Mouse (Mus musculus) cerebellum, adult 11 months (tissue): Measurements from ENCODE around the gene Ifitm2.
"Not testable (repeated sequence)": the region's sequence is repeated elsewhere in the genome, so short reads cannot be mapped to it uniquely, and the experiment has no call there.

Experiments
- DNase-seq: peaks from one replicate; pipeline ENCODE4 v3.0.0; 2022

Ifitm2 gene

DNA sequence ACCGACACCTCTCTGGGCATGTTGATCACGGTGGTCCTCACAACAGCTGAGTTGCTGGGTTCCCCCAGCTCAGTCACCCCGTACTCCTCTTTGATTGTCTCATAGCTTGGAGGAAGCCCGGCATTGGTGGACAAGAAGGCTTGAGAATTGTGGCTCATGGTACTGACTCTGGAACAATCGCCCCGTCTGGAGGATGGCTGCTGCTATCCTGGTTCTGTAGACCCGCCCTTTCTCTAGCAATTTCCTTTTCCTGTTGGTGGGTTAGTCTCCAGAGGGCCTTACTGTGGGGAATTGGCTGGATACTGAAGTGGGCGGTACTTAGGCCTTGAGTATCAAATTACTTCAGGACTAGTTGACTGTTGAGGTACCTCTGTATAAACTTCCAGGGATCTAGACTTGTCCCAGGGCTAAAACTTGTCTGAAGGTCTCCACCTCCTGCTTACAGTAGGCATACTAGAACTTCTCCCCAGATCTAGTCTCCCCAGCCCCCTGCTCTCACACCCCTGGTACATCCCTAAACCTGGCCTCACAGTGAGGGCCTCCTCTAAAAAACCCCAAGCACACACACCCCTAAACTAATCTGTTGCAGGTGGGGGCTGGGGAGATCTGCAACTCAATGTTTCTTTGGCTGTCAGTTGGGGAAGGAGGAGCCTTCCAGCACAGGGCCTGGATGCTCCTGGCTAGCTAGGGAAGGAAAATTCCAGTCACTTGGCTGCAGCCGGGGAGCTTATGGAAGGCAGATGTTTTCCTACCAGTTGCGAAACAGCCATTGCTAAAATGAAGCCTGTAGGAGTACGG, at the start of gene Ifitm2, which contains the start of gene Gm45717:
Gene Ifitm2, minus strand, starts transcription at position 230 of the 798 bp plus-strand sequence.
Gene Gm45717, minus strand, starts transcription at position 180 of the 798 bp plus-strand sequence.
- DNase-seq = no peak

DNA sequence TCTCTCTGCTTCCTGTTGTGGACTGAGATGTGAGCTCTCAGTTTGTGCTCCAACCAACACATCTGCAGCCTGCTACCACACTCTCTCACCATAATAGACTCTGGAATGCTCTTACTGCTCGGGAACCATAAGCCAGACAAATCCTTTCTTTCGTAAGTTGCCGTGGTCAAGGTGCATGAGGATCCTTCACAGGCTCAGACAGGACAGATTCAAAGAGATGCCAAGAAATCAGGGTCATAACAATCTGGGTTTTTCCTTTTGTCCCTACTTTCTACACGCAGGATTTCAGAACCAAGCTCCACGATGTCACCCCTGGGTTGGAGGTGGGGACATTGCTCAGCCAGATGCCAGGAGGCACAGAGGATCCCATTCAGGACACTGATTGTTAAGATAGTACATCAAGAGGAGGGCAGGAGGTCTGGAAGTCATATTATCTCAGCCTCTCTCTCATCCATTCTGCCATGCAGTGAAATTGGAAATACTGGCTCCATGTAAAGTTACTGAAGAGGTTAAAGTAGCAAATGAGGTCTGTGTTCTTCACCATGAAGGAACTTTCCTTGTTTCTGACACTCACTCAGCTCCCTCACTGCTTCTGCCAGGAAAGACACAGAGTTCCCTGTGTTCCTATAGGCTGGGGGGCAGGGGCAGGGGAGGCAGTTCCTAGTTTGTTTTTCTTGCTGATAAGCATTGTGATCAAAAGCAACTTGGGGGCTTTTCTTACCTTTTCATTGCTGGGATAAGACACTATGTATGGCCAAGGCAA, 47.6 kb upstream of the Ifitm2 start:
- no peak for DNase-seq

DNA sequence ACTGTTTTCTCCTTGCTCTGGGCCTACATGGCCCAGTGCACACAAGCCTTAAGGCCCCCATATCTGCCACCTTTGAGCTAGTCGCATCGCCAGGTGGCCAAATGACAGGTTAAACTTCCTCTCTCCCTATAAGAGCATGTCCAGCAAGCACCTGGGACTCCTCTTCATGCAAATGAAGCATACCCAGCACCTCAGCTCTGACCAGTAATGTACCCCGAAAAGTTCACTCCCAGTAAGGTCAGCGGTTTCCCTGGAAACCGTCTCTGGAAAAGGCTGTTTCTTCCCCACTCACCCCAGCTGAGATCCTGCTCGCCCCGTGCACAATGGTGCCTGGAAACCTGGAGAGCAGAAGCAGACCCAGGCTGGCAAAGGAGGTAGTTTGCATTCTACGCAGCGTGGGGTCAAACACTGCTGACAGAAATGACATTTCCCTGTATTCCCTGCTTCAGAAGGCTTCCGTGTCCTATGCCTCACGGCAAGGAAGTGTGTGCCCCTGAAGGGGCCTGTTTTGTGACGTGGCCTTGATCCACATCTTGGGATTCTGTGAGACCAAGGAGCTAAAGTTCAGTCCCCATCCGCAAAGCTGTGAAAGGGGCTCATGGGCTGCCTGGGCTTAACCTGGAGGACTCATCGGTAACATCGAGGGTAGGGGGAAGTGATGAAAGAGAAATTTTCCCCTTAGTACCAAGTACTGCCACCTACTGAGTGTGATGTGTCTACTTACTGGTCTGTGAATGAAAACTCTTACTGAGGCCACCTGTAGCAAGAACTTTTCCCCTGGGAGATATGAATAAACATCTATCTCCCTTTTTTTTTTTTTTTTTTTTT, 45.3 kb upstream of the Ifitm2 start:
- DNase-seq = no peak

DNA sequence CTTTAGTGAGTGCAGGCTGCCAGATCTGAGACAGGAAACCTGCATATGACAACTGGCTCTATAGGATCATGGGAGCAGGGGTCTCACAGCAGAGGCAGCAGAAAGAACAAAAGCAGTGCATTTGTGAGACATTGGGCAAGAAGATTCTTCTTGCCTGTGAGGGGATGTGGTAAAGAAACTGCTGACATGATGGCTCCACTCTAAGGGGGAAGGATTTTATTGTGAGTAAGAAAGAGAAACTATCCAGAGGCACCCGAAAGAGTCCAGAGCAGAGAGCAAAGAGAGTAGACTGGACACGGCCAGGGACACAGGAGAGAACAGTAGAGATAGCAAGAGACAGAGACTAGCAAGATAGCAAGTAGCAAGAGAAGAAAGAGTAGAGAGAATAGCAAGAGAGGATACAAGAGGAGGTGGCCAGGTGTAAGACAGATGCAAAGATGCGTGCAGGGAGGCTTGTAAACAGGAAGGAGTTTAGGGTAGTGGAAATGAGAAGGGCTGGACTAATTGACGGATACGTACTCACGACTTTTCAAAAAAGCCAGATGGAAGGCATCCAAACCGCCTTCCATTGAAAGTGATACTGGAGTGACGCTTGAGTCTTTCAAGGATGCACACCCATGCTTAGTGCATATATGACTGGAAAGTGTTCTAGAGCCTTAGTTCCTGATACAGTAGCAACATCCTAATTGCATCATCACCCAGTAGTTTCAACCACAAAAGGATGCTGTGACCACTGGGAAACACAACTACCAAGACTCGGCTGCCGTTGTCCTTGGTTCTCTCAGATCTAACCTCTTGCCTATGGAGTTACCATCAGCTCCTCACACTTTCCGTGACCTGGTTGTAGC, 43.3 kb upstream of the Ifitm2 start:
- no peak for DNase-seq

DNA sequence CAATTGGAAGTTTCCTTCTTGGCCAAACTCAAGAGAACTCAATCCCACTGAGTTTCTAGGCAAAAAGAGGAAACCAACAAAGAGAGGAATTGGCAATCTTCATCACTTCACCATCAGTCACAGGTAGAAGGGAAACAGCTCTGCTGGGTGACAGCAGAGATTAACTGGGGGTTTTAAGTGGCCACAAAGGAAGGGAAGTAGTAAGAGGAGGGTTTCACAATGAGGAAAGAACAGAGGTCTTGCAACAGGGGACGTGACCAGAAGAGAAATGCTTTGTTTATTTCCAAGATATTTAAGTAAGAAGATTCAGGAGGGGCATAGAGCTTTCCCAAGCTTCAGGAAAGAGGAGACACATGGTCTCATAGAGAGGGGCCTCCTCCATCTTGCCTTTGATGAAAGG, 42.0 kb upstream of the Ifitm2 start:
- DNase-seq = no peak

DNA sequence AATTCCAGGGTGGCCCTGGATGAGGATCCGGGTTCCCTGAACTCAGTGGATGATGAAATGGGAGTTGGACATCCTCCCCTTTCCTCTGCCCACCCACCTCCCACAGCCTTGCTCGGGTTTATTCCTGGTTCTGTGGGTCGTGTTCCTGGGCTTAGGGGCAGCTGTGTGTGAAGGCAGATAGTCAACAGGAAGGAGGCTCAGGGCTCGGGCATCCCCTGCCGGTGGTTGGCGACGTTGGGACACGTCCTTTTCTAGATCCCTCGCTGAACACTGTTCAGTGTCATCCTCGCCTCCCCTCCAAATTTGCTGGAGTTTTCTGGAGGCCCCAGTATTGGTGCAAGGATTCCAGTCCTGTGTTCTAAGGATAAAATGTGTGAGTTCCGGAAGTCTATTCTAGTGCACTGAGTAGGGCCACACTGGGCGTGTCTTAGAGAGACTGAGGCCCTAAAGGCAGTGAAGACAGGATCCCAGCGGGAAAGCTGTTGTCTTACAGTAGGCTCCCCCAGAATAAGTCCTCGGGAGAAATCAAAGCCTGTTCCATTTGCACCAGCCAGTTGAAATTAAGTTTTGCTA, 35.4 kb upstream of the Ifitm2 start:
- no peak for DNase-seq

DNA sequence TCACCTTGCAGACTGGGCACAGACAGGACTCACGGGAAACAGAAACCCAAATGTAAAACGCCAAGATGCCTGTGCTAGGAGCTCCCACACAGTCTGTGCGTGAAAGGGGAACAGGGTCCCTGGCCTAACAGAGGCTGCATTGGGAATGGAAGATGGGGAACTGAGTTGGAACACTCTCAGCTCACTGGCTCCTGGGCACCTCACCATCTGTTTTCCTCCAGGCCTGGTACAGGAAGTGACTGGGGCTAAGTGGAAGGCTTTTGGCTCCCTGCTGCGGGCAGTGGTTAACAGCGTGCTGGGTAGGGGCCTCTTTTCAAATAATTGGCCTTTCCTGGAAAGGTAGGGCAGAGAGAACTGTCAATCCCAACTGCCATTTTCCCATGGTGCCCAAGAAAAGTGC, 34.8 kb upstream of the Ifitm2 start:
- no peak for DNase-seq

DNA sequence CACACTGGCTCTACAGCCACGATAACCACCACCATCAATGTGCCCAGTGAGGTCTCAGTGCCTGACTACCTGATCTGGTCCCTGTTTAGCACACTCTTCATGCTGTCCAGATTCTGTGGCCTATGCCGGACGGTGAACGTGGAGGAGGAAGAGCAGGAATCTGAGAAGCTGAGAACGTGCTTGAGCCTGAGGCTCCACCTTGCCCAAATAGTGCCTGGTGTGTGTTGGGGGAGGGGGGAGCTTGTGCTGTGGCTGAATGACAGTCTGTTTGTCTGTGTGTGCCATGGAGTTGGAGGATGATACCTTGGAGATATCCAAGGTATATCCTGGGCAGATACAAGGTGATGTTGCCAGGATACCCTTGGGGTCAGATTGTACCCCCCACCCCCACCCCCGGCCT, 34.4 kb upstream of the Ifitm2 start:
- DNase-seq = no peak

DNA sequence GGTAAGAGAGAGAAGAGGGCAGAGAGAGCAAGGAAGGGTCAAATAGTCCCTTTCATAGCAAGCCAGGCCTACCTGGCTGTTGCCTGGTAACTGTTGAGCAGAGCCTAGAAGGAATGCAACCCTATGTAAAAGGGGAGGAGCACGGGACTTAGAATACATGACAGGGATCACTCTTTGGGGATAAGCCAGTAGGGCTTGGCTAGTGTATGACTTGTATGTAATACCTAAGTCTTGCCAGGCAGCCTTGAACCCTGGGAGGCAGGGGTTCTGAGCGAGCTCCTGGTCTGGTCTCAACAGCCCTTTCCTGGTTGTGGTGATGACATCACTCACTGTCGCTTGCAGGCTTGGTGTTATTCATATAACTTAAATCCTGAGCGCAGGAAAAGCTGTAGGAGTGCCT, 33.2 kb upstream of the Ifitm2 start:
- DNase-seq = no peak

DNA sequence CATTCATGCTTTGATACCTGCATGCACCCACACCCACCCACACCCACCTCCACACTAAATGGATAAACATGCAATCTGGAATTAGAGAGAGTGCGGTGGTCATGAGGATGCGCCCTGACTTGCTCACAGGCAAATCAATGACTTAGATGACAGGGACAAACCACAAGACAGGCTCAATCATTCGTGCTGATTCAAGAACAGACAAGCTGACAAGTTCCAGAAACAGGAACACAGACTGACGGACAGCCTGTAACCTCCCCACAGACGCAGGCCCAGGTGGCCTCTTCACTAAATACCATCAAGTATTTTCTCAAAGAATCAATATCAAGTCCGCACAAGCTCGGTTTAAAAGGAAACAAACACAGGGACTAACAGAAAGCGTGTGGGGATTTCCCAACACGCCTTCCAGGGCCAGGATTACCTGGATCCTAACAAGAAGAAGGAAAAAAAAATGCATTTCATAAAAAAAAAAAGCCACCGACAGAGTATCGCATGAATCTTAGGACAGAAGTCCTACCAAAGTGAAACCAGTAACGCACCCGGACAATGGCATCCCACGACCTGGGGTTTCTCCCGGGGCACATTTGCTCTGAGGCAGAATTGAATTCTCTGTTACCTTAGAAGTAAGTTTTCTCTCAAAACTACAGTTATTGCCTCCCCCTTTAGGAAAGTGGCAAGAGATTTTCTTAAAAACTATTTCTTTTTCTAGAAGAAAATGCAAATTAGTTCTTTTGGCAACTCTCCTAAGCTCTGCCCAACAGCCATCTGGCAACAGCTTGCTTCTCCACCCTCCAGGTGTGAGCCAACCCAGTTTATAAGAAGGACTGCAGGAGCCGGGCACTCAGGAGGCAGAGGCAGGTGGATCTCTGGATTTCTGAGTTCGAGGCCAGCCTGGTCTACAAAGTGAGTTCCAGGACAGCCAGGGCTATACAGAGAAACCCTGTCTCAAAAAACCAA, 31.7 kb upstream of the Ifitm2 start:
- no peak for DNase-seq

DNA sequence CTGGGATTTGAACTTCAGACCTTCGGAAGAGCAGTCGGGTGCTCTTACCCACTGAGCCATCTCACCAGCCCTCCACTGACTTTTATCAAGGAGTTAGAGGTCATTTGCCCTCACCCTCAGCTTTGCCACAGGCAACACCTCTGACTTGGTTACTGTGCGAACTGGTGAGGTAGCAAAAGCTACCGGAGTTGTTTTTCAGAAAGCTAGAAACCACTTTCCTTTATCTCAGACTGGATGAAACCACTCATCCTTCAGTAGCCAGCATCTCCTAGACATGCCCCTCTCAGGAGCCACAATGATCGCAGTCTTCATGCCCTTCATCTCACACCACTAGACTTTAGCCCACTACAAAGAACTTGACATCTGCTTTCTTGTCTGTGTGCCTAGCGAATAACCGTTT, 27.2 kb upstream of the Ifitm2 start:
- DNase-seq = no peak

DNA sequence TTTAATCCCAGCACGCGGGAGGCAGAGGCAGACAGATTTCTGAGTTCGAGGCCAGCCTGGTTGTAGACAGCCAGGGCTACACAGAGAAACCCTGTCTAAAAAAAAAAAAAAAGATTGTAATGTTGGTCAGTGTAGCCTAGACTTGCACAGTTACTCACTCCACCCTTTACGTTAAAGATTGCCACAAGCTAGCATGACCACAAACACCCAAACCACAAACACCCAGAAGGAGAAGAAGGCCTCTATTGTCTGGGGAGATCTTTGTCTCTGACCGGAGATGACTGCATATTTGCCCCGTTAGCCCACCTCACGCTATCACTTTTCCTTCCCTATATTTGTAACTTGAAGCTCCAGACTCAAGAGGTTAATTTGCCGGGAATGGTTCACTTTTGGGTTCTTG, 25.9 kb upstream of the Ifitm2 start:
- DNase-seq = no peak

DNA sequence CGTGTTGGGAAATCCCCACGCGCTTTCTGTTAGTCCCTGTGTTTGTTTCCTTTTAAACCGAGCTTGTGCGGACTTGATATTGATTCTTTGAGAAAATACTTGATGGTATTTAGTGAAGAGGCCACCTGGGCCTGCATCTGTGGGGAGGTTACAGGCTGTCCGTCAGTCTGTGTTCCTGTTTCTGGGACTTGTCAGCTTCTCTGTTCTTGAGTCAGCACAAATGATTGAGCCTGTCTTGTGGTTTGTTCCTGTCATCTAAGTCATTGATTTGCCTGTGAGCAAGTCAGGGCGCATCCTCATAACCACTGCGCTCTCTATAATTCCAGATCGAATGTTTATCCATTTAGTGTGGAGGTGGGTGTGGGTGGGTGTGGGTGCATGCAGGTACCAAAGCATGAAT, 20.9 kb upstream of the Ifitm2 start:
- DNase-seq = not testable (repeated sequence)

DNA sequence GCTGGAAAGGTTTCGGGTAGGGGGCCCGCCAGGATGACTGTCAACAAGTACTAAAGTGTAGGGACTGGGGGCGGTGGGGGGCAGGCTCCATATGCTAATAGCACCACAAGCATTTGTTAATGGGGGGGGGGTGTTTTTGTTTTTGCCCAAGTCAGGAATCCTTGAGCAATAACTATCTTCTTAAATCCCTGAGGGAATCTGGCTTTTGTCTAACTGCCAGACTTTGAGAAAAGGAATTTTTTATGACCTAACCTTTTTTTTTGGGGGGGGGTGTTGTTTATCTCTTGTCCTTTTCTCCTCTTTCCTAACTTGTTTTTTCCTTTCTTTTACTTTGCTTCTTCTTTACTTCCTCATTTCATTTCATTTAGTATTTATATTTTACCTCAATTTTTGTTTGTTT, 19.7 kb upstream of the Ifitm2 start:
- no peak for DNase-seq

DNA sequence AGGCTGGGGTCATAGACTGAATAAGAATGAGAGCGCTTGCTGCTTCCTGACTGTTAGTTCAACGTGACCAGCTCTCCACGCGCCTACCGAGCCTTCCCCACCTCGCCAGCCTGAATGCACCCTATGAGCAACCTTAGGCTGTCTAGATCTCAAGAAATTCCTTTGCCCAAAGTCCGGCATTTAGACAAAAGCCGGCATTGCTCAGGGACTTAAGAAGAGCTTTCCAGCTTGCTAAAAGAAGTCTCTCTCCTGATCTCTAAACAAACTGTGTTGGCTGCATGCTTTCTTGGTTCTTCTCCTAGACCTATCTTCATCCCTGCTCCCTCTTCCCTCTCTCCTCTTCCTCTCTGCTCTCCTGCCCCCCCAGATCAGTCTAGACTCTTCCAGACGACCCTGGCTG, 19.2 kb upstream of the Ifitm2 start:
- DNase-seq = no peak

DNA sequence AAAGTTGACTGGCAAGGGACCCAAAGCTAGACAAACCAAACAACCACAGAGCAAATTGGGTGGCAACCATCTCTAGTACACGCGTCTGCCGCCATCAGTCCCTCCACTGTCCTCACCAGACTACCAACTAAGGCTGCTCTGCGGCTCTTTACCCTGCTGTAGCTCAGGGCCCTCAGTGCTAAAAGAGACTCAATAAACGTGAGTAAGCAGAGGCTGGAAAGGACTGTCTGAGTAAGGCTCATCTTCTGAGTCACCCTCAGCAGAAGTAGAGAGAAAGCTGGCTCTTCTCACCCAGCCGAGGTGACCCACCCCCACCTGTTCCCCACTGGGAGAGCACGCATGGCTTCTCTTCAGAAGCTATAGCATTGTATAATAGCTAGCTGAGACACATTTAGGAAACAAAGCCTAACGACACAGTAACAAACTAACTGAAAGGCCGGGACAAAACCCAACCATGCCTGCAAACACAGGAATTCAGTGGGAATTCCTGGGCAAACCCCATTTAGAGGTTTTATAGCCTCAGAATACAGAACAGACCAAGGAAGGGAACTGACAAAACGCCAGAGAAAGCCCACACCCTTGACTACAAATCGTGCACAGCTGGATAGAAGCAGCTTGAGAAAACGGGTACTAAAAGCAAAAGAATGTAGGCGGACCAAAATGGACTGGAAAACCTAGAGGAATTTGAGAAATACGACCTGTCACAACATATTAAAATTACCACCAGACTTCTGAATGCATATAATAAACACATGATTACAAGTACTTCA, 17.8 kb upstream of the Ifitm2 start:
- DNase-seq = no peak

DNA sequence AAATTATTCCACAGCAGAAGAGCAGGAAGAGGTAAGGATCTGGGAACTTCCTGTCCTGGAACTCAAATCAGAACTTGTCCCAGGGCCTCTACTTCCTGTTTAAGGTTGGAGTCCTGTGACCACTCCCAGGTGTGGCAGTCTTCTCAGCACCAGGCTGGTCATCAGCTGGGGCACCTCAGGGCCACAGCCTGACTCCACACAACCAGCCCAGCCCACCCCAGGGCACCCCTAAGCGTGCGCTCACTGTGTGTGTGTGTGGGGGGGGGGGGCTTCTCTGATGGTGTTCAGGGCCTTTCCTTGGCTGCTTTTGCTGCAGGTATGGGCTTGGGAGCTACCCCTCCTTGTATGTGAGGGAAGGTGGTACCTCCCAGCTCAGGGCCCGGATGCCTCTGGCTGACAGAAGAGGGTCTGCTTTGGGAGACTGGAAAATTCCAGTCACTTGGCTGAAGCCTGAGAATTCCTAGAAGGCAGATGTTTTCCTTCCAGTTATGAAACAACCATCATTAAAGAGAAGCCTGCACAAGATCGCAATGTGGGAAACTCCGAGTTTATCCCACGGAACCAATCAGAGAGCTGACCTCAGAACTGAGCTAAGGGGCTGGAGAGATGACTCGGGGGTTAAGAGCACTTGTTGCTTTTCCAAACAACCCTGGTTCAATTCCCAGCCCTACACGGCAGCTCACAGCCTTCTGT, 15.8 kb upstream of the Ifitm2 start:
- no peak for DNase-seq

DNA sequence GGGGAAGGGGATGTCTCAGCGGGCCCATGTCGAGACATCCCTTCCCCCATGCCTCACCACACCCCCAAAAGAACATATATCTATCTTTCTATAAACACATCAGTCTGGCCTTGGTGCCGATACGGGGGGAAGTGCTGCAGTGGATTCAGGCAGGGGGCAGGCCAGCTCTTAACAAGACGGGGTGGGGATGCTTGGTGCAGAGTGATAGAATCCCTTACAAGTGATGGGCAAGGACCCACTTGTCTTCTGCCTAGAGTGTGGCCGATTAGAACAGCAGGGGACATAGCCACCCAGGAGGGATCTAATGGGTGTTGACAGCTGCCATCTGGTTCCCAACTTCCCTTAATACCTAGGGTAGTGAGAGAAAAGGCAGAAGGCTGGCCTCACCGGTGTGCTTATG, 15.1 kb upstream of the Ifitm2 start:
- no peak for DNase-seq

DNA sequence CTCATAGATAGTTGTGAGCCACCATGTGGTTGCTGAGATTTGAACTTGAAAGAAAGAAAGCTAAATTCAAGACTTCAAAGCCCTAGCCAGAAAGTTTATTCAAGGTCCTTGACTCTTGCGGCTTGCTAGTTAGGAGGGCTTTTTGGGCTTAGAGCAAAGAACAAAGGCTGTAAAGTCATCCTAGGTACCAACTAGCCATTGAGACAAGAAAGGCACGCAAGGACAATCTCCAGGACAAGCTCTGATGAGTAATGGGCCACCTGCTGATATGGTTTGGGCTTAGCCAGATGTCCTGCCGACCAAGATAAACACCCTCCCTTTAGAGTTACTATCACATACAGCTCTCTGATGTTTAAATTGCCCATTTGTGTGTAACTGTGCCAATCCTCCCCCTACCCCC, 12.9 kb upstream of the Ifitm2 start:
- not testable (repeated sequence) for DNase-seq
